Mouse (Mus musculus): ENCODE results near the gene Mamdc4.
"Not testable (repeated sequence)": the region's sequence is repeated elsewhere in the genome, so short reads cannot be mapped to it uniquely, and the experiment has no call there.

The Mamdc4 gene

GRCm38 (mm10) chr2:25557964-25558360, 16.7 kb downstream of the Mamdc4 start:
- H3K27me3 ChIP-seq (ENCODE audit: control insufficient read depth, insufficient read depth, low read length, poor library complexity, severe bottlenecking): no peaks in the 10 kb centered on the region
- peaks cover 1% of the 10 kb centered on the region; the same call in 1 of the 2 replicates for H3K36me3 ChIP-seq (ENCODE audit: control insufficient read depth, insufficient read depth, low read length, poor library complexity, severe bottlenecking)
- no peak for DNase-seq (ENCODE audit: low read depth, low spot score)

DNA sequence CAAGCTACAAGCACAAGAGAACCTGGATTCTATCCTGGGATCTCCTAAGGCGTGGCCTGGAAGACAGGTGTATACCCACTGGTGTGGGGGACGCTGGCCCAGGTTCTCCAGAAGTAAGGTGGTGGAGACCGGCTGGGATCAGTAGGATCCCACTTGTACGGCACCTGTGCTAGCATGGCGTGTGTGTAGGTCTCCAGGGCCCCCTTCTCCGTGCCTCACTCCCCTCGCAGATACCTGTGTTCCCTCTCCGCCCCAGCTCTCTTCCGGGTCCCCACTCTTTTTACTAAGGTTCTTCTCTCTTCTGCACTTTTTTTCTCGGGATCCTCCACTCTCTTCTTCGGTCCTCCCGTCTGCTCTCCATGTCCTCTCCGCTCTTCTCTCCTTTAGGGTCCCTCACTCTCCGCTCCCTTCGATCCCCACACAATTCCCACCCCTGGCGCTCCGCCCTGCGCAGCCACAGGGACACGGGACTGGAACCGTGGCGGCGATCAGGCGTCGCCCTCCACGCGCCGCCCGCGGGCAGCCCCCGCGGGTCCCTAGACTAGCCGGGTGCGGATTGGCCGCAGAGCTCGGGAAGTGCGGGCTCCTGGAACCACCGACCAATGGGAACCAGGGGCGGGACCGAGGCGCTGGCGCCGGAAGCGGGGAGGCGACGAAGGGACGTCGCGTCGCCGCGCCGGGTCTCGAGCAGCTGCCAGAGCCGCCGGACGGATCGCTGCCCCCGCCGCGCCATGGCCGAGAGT, 17.3 kb downstream of the Mamdc4 start, which contains the start of gene Edf1:
Gene Edf1, plus strand, starts transcription at position 627 of the 743 bp plus-strand sequence.
- peak; percentile 92 for DNase-seq (ENCODE audit: low read depth, low spot score)
- H3K27me3 ChIP-seq (ENCODE audit: control insufficient read depth, insufficient read depth, low read length, poor library complexity, severe bottlenecking): no peaks in the 10 kb centered on the region
- peaks cover 1% of the 10 kb centered on the region; the same call in 1 of the 2 replicates for H3K36me3 ChIP-seq (ENCODE audit: control insufficient read depth, insufficient read depth, low read length, poor library complexity, severe bottlenecking)

DNA sequence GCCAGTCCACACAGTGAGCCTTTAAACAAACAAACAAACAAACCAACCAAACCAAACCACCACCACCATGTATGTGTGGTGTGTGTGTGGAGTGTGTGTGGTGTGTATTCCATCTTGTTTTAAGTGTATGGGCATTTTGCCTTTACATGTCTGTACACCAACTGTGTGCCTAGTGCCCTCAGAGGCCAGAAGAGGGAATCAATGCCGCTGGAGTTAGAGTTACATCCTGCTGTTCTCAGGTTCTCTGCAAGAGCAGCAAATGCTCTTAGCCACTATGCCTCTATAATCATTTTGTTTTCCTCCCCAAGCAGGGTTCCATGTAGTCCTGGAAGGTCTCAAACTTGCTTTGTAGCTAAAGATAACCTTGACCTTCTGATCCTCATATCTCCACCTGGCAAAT, 18.3 kb downstream of the Mamdc4 start:
- no peak for DNase-seq (ENCODE audit: low read depth, low spot score)
- no peaks in the 10 kb centered on the region for H3K27me3 ChIP-seq (ENCODE audit: control insufficient read depth, insufficient read depth, low read length, poor library complexity, severe bottlenecking)
- H3K36me3 ChIP-seq (ENCODE audit: control insufficient read depth, insufficient read depth, low read length, poor library complexity, severe bottlenecking): peaks cover 1% of the 10 kb centered on the region; the same call in 1 of the 2 replicates

GRCm38 (mm10) chr2:25555479-25555878, 19.2 kb downstream of the Mamdc4 start:
- not testable (repeated sequence) for H3K36me3 ChIP-seq (ENCODE audit: control insufficient read depth, insufficient read depth, low read length, poor library complexity, severe bottlenecking); DNase-seq (ENCODE audit: low read depth, low spot score); H3K27me3 ChIP-seq (ENCODE audit: control insufficient read depth, insufficient read depth, low read length, poor library complexity, severe bottlenecking)

DNA sequence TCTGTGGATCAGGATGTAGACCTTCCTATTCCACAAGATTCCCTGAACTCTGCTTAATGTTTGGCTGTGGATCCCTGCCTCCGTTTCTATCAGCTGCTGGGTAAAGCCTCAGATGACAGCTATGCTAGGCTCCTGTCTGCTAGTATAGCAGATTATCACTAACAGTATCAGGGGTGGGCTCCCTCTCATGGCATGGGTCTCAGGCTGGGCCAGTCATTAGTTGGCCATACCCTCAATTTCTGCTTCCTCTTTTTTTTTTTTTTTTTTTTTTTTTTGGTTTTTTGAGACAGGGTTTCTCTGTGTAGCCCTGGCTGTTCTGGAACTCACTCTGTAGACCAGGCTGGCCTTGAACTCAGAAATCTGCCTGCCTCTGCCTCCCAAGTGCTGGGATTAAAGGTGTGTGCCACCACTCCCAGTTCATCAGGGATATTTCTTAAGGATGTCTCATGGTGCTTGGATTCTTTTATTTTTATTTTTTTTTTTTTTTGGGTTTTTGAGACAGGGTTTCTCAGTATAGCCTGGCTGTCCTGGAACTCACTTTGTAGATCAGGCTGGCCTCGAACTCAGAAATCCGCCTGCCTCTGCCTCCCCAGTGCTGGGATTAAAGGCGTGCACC, 21.4 kb downstream of the Mamdc4 start:
- not testable (repeated sequence) for DNase-seq (ENCODE audit: low read depth, low spot score); H3K36me3 ChIP-seq (ENCODE audit: control insufficient read depth, insufficient read depth, low read length, poor library complexity, severe bottlenecking); H3K27me3 ChIP-seq (ENCODE audit: control insufficient read depth, insufficient read depth, low read length, poor library complexity, severe bottlenecking)

GRCm38 (mm10) chr2:25551186-25551585, 23.5 kb downstream of the Mamdc4 start:
- no peaks in the 10 kb centered on the region for H3K27me3 ChIP-seq (ENCODE audit: control insufficient read depth, insufficient read depth, low read length, poor library complexity, severe bottlenecking)
- peak; percentile 69 for DNase-seq (ENCODE audit: low read depth, low spot score)
- no peaks in the 10 kb centered on the region for H3K36me3 ChIP-seq (ENCODE audit: control insufficient read depth, insufficient read depth, low read length, poor library complexity, severe bottlenecking)

GRCm38 (mm10) chr2:25549021-25549991, 25.3 kb downstream of the Mamdc4 start:
- no peaks in the 10 kb centered on the region for H3K36me3 ChIP-seq (ENCODE audit: control insufficient read depth, insufficient read depth, low read length, poor library complexity, severe bottlenecking)
- peak; percentile 86 for DNase-seq (ENCODE audit: low read depth, low spot score)
- no peaks in the 10 kb centered on the region for H3K27me3 ChIP-seq (ENCODE audit: control insufficient read depth, insufficient read depth, low read length, poor library complexity, severe bottlenecking)

- peak; percentile 99 for DNase-seq (ENCODE audit: low read depth, low spot score)
- H3K36me3 ChIP-seq (ENCODE audit: control insufficient read depth, insufficient read depth, low read length, poor library complexity, severe bottlenecking): no peaks in the 10 kb centered on the region
- no peaks in the 10 kb centered on the region for H3K27me3 ChIP-seq (ENCODE audit: control insufficient read depth, insufficient read depth, low read length, poor library complexity, severe bottlenecking)
Measured at GRCm38 (mm10) chr2:25546811-25547491, 27.7 kb downstream of the Mamdc4 start, which contains the start of gene Traf2. Traf2 (minus strand) TSS chr2:25546940.

DNA sequence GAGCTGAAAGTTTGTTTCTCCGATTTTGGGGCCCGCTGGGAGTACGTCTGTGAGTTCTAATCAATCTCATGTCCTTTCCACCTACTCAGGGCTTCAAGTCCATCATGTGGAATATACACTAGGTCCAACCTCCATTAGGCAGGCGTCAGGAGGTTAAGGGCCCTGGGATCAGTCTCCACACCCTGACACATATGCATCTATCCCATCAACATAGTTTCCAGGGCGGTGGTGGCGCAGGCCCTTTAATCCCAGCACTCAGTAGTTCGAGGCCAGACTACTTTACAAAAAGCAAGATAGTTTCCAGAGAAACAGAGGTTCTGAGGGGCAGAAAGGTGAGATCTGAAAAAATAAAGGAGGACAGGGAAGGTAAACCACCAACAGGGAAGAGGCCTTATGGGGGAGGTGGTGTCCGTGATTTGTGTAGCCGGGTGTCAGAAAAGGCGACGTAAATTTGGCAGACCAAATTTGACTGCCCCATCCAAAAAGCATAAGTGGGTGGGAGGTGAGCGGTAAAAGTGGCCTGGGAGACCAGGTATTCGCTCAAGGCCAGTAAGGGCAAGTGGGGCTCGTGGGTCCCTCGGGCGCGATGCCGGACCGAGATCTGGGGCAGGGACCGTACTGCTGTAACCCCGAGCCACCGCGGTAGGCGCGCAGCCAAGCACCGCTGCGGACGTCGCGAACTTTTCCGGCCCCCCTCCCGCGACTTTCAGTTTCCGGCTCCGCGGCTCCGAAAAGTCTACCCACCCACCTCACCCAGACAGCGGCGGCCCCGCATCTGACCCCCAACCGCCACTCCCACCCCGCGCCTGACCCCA, 28.4 kb downstream of the Mamdc4 start:
- no peaks in the 10 kb centered on the region for H3K27me3 ChIP-seq (ENCODE audit: control insufficient read depth, insufficient read depth, low read length, poor library complexity, severe bottlenecking)
- DNase-seq (ENCODE audit: low read depth, low spot score): no peak
- no peaks in the 10 kb centered on the region for H3K36me3 ChIP-seq (ENCODE audit: control insufficient read depth, insufficient read depth, low read length, poor library complexity, severe bottlenecking)

DNA sequence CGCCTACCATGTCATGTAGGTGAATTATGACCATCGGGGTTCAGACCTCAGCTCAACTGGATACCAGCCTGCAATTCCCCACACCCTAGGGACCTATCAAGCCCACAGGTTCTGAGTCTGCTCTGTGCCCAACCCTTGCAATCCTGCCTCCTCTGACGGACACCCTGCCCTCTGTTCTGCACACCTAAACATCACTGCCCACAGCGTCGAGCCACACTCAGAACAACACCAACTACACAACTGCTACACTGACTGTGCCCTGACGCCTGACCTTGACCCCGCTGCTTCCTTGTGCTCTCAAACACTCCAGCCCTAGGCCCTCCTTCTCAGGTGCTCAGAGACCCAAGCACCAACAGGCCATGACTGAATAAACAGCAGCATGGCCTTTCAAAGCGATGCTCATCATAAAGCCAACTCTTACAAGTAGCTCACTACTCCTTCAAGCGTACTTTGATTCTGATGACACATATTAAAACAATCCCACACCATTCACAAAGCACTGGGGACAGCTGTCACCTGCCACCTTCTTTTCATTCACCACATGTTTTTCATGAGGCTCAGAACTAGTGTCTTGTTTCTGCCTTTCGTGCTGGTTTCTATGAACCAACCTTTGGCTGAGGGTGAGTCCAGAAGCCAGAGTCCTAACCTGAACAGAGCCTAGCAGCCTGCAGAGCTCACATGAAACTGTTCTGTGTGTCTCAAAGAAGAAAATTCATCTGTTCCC, 32.8 kb downstream of the Mamdc4 start:
- Histone ChIP-seq H3K36me3 (ENCODE audit: control insufficient read depth, insufficient read depth, low read length, poor library complexity, severe bottlenecking) (peaks cover 1% of the 10 kb centered on the region; the same call in 1 of the 2 replicates), H3K27me3 (ENCODE audit: control insufficient read depth, insufficient read depth, low read length, poor library complexity, severe bottlenecking) (no peaks in the 10 kb centered on the region)
- no peak for DNase-seq (ENCODE audit: low read depth, low spot score)

DNA sequence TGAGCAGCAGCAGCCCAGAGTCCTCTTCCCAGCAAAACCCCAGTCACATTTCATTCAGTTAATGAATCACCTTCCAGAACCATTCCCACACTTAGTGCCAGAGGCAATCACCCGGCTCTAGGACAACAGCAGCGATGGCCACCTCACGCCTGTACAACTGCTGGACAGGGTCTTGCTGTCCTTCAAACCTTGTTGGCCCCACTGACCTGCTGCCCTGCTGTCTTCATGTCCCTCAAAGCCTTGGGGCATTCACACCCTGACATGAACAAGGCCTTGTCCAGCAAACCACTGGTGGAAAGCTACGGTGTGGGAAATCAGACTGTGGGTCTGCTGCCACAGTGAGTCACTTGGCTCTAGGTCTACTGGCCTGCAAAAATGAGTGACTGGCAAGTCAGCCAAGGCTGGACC, 34.1 kb downstream of the Mamdc4 start:
- Histone ChIP-seq H3K27me3 (ENCODE audit: control insufficient read depth, insufficient read depth, low read length, poor library complexity, severe bottlenecking) (no peaks in the 10 kb centered on the region), H3K36me3 (ENCODE audit: control insufficient read depth, insufficient read depth, low read length, poor library complexity, severe bottlenecking) (peaks cover 1% of the 10 kb centered on the region)
- DNase-seq (ENCODE audit: low read depth, low spot score): no peak

DNA sequence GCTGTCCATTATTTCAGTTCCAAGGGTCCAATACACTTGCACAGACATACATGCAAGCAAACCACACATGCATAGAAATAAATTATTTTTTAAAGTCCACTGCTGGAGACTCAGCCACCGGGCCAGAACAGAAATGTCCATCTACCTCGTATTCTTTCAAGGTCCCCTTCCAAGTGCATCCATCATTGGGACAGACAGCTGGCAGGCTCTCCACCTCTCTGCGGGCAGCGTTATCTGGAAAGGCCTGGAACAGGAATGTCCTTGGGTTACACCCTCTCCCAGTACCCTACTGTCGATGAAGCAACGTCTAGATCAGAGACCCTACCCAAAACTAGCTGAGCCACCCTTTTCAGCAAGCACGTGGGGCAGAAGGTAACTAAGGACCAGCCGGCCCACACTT, 38.1 kb downstream of the Mamdc4 start:
- DNase-seq (ENCODE audit: low read depth, low spot score): no peak
- H3K27me3 ChIP-seq (ENCODE audit: control insufficient read depth, insufficient read depth, low read length, poor library complexity, severe bottlenecking): no peaks in the 10 kb centered on the region
- peaks cover 1% of the 10 kb centered on the region for H3K36me3 ChIP-seq (ENCODE audit: control insufficient read depth, insufficient read depth, low read length, poor library complexity, severe bottlenecking)

DNA sequence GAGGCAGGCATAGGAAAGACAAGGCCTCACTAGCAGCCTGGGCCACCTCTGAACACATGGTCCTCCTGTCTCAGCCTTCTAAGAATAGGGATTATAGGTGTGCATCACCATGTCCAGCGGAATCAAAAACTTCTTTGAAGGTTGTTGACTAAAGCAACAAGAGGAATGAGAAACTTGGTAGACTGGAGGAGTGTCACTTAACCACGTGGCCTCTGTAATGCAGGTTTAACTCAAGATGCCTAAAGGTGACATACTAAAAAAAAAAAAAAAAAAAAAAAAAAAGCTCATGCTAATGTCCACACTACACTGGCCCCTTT, 39.8 kb downstream of the Mamdc4 start:
- no peaks in the 10 kb centered on the region for H3K27me3 ChIP-seq (ENCODE audit: control insufficient read depth, insufficient read depth, low read length, poor library complexity, severe bottlenecking)

More for the DNA sequence above, 39.8 kb downstream of the Mamdc4 start:
- peaks cover 3% of the 10 kb centered on the region for H3K36me3 ChIP-seq (ENCODE audit: control insufficient read depth, insufficient read depth, low read length, poor library complexity, severe bottlenecking)
- no peak for DNase-seq (ENCODE audit: low read depth, low spot score)

Data from splenic B cell, adult 2 months (primary cell).